Mouse (Mus musculus) MEL (cell line): ENCODE data around the gene Camta1.

ENCODE experiments used
- BHLHE40 ChIP-seq: IDR thresholded peaks from 2 replicates; pipeline ENCODE4 v1.6.1; 2012; ENCODE audit warnings: low read depth, mild to moderate bottlenecking, inconsistent platforms, low read length, improper control_type of control experiment, borderline replicate concordance
- CHD2 ChIP-seq: IDR thresholded peaks from 2 replicates; pipeline ENCODE4 v1.6.1; 2011; ENCODE audit warnings: low read length, improper control_type of control experiment
- CTCF ChIP-seq, 3 experiments: IDR thresholded peaks in 2 of 3; conservative IDR thresholded peaks in 1 of 3; 2 replicates each; pipeline ENCODE4 v1.5.1; 2011 to 2012; ENCODE audit warnings: low read length in 3 of 3, low read depth in 2 of 3, mild to moderate bottlenecking in 2 of 3, improper control_type of control experiment in 1 of 3, inconsistent platforms in 1 of 3, mixed read lengths in 1 of 3, moderate library complexity in 1 of 3; ENCODE audit not compliant: control insufficient read depth in 1 of 3, insufficient read depth in 1 of 3, poor library complexity in 1 of 3, severe bottlenecking in 1 of 3
- E2F4 ChIP-seq: IDR thresholded peaks from 2 replicates; pipeline ENCODE4 v1.6.1; 2011; ENCODE audit warnings: low read depth, low read length, improper control_type of control experiment, borderline replicate concordance
- EP300 ChIP-seq, 2 experiments: IDR thresholded peaks; 2 replicates each; pipeline ENCODE4 v1.6.1; 2011; ENCODE audit warnings: improper control_type of control experiment in 2 of 2, low read length in 2 of 2, low read depth in 1 of 2, mild to moderate bottlenecking in 1 of 2
- ETS1 ChIP-seq: IDR thresholded peaks from 2 replicates; pipeline ENCODE4 v1.6.1; 2012; ENCODE audit warnings: low read depth, mild to moderate bottlenecking, inconsistent platforms, low read length, improper control_type of control experiment, moderate library complexity
- HCFC1 ChIP-seq: IDR thresholded peaks from 2 replicates; pipeline ENCODE4 v1.6.1; 2012; ENCODE audit warnings: low read depth, mild to moderate bottlenecking, inconsistent platforms, low read length, improper control_type of control experiment, moderate library complexity
- MAFK ChIP-seq: IDR thresholded peaks from 2 replicates; pipeline ENCODE4 v1.6.1; 2011; ENCODE audit warnings: low read depth, mild to moderate bottlenecking, low read length, improper control_type of control experiment, borderline replicate concordance
- MAX ChIP-seq: IDR thresholded peaks from 2 replicates; pipeline ENCODE4 v1.6.1; 2011; ENCODE audit warnings: low read length, improper control_type of control experiment
- MEF2A ChIP-seq: IDR thresholded peaks from 2 replicates; pipeline ENCODE4 v1.6.1; 2014; ENCODE audit warnings: low read depth, mild to moderate bottlenecking, inconsistent platforms, low read length, improper control_type of control experiment; ENCODE audit not compliant: poor library complexity, insufficient replicate concordance, severe bottlenecking; ENCODE audit errors: extremely low read depth
- NELFE ChIP-seq: IDR thresholded peaks from 2 replicates; pipeline ENCODE4 v1.6.1; 2011; ENCODE audit warnings: low read depth, low read length, improper control_type of control experiment
- POLR2A ChIP-seq, 2 experiments: IDR thresholded peaks; 2 replicates each; pipeline ENCODE4 v1.6.1; 2011 to 2012; ENCODE audit warnings: low read length in 2 of 2, mild to moderate bottlenecking in 2 of 2, control low read depth in 1 of 2, improper control_type of control experiment in 1 of 2, low read depth in 1 of 2, moderate library complexity in 1 of 2; ENCODE audit not compliant: control insufficient read depth in 1 of 2, insufficient read depth in 1 of 2, poor library complexity in 1 of 2
- TAL1 ChIP-seq: IDR thresholded peaks from 2 replicates; pipeline ENCODE4 v1.6.1; 2012; ENCODE audit warnings: mild to moderate bottlenecking, inconsistent platforms, low read length, moderate library complexity, mixed read lengths
- ZNF384 ChIP-seq: IDR thresholded peaks from 2 replicates; pipeline ENCODE4 v1.6.1; 2012; ENCODE audit warnings: low read depth, mild to moderate bottlenecking, inconsistent platforms, low read length, improper control_type of control experiment

- TF ChIP-seq MAFK, result no peak
- no peak for TF ChIP-seq HCFC1
- no peak for TF ChIP-seq E2F4
- no peak for TF ChIP-seq POLR2A (IDR thresholded peaks at IDR 0.05; ENCODE audit: control insufficient read depth in 1 of 2, insufficient read depth in 1 of 2, low read depth in 1 of 2, low read length in 2 of 2, poor library complexity in 1 of 2)
- TF ChIP-seq BHLHE40, result no peak
- no peak for TF ChIP-seq NELFE
- no peak for TF ChIP-seq MEF2A
- TF ChIP-seq EP300 (IDR thresholded peaks at IDR 0.05; ENCODE audit: low read depth in 1 of 2, low read length in 2 of 2), result no peak
- no peak for TF ChIP-seq CTCF (IDR thresholded peaks at IDR 0.05 in 2 of 3, conservative IDR thresholded peaks at IDR 0.05 in 1 of 3; ENCODE audit: control insufficient read depth in 1 of 3, insufficient read depth in 1 of 3, low read depth in 2 of 3, low read length in 3 of 3, poor library complexity in 1 of 3, severe bottlenecking in 1 of 3)
- no peak for TF ChIP-seq CHD2
- no peak for TF ChIP-seq ETS1
- no peak for TF ChIP-seq MAX
- no peak for TF ChIP-seq ZNF384
- TF ChIP-seq TAL1, result no peak
These were observed 818.4 kb downstream of the Camta1 start for GRCm38 (mm10) chr4:151043281-151043680.
